Mouse (Mus musculus): ENCODE measurements around the gene Cst6. TPM values are rescaled to one million over a fixed set of nuclear protein-coding genes. Genes with fewer than 3 reads are reported as not detected.
"Not testable (repeated sequence)": the region's sequence is repeated elsewhere in the genome, so short reads cannot be mapped to it uniquely, and the experiment has no call there.

Cst6 gene
- polyA plus RNA-seq (2017; shearing (Covaris generic)), result 1 to 10 TPM; 7.8 to 7.9 TPM

DNA sequence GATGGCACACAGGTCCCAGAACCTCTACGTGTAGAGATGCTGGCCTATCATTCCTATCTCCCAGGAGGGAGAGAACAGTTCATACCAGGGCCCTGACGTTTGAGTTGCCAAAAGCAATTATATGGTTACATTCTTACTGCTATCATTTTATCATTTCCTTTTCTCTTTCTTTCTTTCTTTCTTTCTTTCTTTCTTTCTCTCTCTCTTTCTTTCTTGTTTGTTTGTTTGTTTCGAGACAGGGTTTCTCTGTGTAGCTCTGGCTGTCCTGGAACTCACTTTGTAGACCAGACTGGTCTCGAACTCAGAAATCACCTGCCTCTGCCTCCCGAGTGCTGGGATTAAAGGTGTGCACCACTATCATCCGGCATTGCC, at the start of gene Cst6:
Gene Cst6 (minus strand): TSS at position 73 of the 372 bp plus-strand sequence.
- not testable (repeated sequence) for ATAC-seq

GRCm38 (mm10) chr19:5395371-5395770, 46.0 kb upstream of the Cst6 start:
- no peak for ATAC-seq

DNA sequence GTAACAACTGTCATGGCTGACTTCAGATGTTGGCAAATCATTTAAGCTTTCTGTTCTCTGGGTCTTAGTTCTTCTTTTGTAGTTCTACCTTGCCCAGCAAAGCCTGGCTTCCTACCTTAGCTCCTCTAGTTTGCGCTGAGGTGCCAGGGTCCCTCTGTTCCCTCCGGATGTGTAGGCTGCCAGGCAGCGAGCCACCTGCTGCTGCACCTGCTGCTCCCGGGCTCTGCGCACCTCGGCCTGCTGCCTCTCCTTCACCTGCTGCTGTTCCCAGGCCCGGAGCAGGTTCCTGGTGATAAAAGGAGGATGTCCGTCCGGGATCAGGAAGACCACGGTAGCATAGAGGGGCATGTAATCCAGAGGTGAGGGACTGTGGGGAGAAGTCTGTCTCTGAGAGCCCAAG, 44.8 kb upstream of the Cst6 start:
- no peak for ATAC-seq

GRCm38 (mm10) chr19:5392892-5393291, 43.5 kb upstream of the Cst6 start:
- no peak for ATAC-seq

- ATAC-seq, result no peak
Measured at GRCm38 (mm10) chr19:5390416-5390815, 41.0 kb upstream of the Cst6 start.

DNA sequence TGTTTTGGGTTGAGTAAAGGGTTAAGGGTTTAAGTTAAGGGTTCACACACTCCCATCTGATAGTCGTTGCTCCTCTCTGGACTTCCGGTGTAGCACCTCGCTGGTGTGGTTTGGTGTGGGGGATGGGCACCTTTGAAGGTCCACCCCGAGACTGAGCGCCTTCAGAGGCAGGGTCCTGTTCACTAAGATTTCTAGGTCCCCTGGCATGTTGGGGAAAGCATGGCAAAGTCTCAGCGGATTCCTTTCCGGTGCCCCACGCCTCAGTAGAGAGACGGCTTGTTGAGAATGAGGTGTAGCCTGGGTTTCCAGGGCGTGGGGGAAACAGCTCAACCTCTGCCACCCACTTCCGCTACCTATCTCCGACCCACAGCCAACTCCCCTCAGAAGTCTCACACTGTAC, 40.3 kb upstream of the Cst6 start:
- peak; percentile 82 for ATAC-seq

- ATAC-seq, result peak; percentile 72
Measured at GRCm38 (mm10) chr19:5388588-5389242, 39.3 kb upstream of the Cst6 start, which contains the start of gene Sart1. Sart1 (minus strand) TSS chr19:5388703.

GRCm38 (mm10) chr19:5388011-5388441, 38.7 kb upstream of the Cst6 start:
- no peak for ATAC-seq

DNA sequence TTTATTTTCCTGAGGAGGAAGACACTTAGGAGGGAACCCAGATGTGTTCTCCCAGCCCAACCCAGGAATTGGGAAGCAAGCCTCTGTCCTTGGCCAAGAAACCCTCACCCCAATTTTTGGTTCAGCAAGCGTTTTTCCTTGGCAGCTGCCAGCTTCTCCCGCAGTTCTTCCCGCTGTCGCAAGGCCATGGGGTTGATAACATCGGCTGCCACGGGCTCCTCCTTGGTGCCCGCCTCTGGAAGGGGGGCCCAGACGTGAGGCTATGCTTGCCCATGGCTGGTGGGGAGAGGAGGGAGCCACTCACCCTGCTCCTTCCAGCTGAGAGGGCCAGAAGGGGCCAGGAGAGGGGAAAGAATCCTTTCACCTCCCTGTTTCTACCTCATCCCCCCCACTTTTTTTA, 35.3 kb upstream of the Cst6 start:
- no peak for ATAC-seq

- ATAC-seq, result no peak
Measured at GRCm38 (mm10) chr19:5383326-5383725, 34.0 kb upstream of the Cst6 start.

- ATAC-seq, result no peak
Measured at GRCm38 (mm10) chr19:5377446-5377845, 28.1 kb upstream of the Cst6 start.

GRCm38 (mm10) chr19:5374748-5375147, 25.4 kb upstream of the Cst6 start:
- ATAC-seq, result no peak

- no peak for ATAC-seq
Measured at GRCm38 (mm10) chr19:5374177-5374576, 24.8 kb upstream of the Cst6 start.

- no peak for ATAC-seq
Measured at GRCm38 (mm10) chr19:5372724-5373123, 23.4 kb upstream of the Cst6 start.

- ATAC-seq, result no peak
Measured at GRCm38 (mm10) chr19:5370932-5371331, 21.6 kb upstream of the Cst6 start.

DNA sequence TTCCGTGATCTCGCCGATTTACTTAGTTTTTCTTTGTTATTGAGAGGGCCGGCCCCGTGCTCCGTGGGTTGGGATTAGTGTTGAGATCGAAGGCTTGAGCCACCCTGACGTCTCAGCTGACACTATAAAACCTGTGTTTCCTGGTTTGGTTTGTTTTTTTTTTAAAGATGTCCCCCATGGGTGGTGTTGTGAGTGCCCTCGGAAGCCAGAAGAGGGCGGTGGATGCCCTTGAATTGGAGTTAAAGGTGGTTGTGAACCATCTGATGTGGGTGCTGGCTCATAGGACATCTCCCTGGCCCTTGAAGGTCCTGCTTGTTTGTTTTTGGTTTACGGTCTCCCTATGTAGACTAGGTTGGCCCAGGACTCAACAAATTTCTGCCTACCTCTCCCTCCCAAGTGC, 18.1 kb upstream of the Cst6 start:
- no peak for ATAC-seq

DNA sequence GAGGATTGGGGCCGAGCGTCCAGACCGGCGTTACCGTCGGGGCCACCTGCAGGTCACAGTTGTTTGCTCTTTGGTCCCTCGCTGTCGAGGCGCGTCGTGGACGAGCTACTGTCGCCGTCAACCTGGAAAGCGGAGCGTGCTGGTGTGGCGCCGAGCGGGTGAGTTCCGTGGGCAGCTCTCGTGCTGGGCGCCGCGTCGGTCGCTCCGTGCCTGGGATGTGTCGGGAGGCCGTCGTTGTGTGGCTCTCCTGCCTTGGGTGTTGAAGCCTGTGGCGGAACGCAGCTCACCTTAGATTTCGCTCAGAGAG, 17.6 kb upstream of the Cst6 start, which contains the start of gene Banf1:
Gene Banf1 (minus strand): TSS at position 116 of the 307 bp plus-strand sequence.
- no peak for ATAC-seq

- peak; percentile 80 for ATAC-seq
Measured at GRCm38 (mm10) chr19:5366175-5367052, 17.0 kb upstream of the Cst6 start, which contains the start of gene Eif1ad. Eif1ad (plus strand) TSS chr19:5366741.

DNA sequence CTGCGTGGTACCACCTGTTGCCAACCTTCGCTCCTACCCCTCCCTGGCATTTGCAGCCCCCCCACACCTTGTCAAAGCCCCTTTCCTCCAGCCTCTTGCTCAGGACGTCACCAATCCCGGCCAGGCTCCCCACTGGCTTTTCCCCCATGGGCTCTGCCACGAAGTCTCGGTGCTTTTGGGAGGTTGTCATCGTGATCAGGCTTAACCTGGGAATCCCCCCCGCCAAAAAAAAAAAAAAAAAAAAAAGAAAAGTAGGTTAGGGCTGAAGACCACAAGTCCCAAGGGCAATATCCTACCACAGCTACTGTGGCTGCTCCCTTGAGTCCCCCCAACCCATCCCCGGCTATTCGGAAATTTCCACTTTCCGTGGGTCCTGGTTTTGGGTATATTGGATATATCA, 16.4 kb upstream of the Cst6 start:
- no peak for ATAC-seq

DNA sequence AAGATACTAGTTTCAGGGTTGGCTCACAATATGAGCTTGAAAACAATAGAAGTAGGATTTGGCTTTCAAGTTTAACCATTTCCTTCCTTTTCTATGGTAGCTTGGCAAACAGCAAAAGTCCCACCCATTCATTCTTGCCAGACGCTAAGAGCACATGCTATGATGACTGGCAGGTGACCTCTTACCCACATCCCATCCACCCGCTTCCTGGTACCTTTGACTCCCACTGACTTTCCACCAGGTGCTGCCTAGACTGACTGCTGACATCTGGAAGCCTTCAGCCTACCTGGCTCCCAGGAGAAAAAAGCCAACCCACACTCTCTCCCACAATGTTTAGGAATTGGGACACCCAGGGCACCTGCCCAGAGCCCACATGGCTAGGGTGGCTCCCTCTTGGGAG, 14.8 kb upstream of the Cst6 start:
- peak; percentile 21 for ATAC-seq

DNA sequence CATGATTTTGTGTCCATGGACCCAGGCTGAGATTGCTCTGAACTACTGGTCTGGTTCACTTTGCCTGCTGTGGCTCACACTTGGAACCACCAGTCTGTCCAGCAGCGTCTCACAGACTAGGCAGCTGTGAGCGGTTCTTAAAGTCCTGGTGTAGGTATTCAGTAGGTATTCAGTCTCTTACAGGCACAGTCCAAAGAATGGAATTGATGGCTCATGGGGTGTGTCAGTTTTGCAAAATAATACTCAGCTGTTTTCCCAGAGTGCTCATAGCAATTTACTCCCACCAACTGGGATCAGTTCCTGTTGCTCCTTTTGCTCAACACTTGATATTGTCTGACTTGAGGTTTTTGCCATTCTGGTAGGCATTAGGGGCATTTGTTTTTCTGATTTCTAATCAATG, 12.8 kb upstream of the Cst6 start:
- ATAC-seq, result no peak

DNA sequence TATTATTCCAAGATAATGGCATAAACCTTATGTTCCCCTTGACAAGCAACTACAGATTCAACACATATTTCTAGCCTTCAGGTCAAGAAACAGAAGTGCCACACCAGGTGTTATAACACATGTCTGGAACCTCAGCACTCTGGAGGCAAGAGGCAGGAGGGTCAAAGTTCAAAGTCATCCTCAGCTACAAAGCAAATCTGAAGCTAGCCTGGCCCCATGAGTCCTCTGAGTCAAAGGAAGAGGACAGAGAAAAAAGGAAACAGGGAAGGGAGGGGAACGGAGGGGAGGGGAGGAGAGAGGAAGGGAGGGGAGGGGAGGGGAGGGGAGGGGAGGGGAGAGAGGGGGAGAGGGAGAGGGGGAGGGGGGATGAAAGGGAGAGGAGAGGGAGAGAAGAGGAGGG, 6.7 kb upstream of the Cst6 start:
- ATAC-seq, result no peak

DNA sequence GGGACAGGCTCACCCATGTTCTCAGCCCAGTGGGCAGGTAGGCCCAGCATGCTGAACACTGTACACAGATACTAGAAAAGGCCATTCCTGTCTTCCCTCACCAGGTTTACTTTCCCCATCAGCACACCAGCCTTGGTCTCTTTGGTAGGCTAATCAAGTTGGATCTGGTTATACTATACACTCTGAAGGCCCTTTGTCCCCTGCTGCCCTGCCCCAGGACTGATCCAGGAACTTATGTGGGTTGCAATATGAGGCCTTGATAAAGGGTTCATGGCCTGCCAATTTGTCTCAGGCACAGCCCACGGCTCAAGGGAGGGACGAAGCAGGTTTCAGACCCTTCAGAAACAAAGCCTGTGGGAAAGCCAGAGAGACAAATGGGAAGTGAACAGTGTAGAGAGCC, 4.2 kb upstream of the Cst6 start:
- ATAC-seq, result no peak
